Mouse (Mus musculus): Measurements from ENCODE around the gene Fam198a.

- TF ChIP-seq CTCF (IDR thresholded peaks at IDR 0.05; ENCODE audit: borderline replicate concordance, extremely low read depth, insufficient read depth, insufficient read length), result no peak
- no peak for TF ChIP-seq POLR2A (IDR thresholded peaks at IDR 0.05; ENCODE audit: borderline replicate concordance, extremely low read depth, insufficient read depth, insufficient read length, poor library complexity, severe bottlenecking)
Measured at GRCm38 (mm10) chr9:121982665-121983064, 31.9 kb downstream of the Fam198a start.

All from brain, embryonic 14.5 days (tissue).